Mouse (Mus musculus) stomach, embryonic 15.5 days (tissue): Measurements from ENCODE around the gene Slc30a5. TPM values are rescaled to one million over a fixed set of nuclear protein-coding genes. Genes with fewer than 3 reads are reported as not detected.

ENCODE experiments used
- ATAC-seq: fragments of 200-750 bp; cut with Nextera tagmentation; 2 replicates; pipeline ENCODE4 v1.8.0; 2017; ENCODE audit warnings: low read depth, moderate number of reproducible peaks, moderate TSS enrichment; ENCODE audit not compliant: insufficient read depth, low FRiP score
- H3K27ac ChIP-seq: fragments of 300-500 bp; sonication (generic); 2 replicates; pipeline ENCODE4 v1.5.1; 2015; ENCODE audit warnings: mild to moderate bottlenecking, inconsistent platforms
- H3K27me3 ChIP-seq: fragments of 300-500 bp; sonication (generic); replicated peaks from 2 replicates; pipeline ENCODE4 v1.6.1; 2015; ENCODE audit warnings: inconsistent platforms
- H3K36me3 ChIP-seq: fragments of 300-500 bp; sonication (generic); 2 replicates; pipeline ENCODE4 v1.6.1; 2015; ENCODE audit warnings: inconsistent platforms
- H3K4me1 ChIP-seq: fragments of 300-500 bp; sonication (generic); 2 replicates; pipeline ENCODE4 v1.6.1; 2015; ENCODE audit warnings: inconsistent platforms
- H3K4me2 ChIP-seq: fragments of 300-500 bp; sonication (generic); 2 replicates; pipeline ENCODE4 v1.6.1; 2015; ENCODE audit warnings: mild to moderate bottlenecking, inconsistent platforms
- H3K4me3 ChIP-seq: fragments of 300-500 bp; sonication (generic); replicated peaks from 2 replicates; pipeline ENCODE4 v1.5.1; 2015; ENCODE audit warnings: inconsistent platforms
- H3K9ac ChIP-seq: fragments of 300-500 bp; sonication (generic); 2 replicates; pipeline ENCODE4 v1.6.1; 2015; ENCODE audit warnings: inconsistent platforms
- H3K9me3 ChIP-seq: fragments of 300-500 bp; sonication (generic); 2 replicates; pipeline ENCODE4 v1.6.1; 2016; ENCODE audit warnings: inconsistent platforms
- WGBS: fragments of 180-500 bp; shearing (Covaris S2); methylation state at CpG from one replicate; pipeline ENCODE4 v1.1.7; 2015; 5-methylcytosine and 5-hydroxymethylcytosine counted together
- polyA plus RNA-seq: library from polyadenylated mRNA; unstranded; fragments of >200 nt; fragmentation: Nextera tagmentation; extraction: Ambion mirVana; gene quantifications from 2 replicates; pipeline ENCODE4 v1.2.1, GENCODE M21; 2015

The Slc30a5 gene
- polyA plus RNA-seq, 1 experiment from 2014 or later, result 58.4 TPM

- Histone ChIP-seq H3K27me3 (no peaks in the 10 kb centered on the region), H3K9ac (no peak overlapping the region), H3K4me1 (peaks cover 13% of the 10 kb centered on the region), H3K4me2 (no peak overlapping the region), H3K36me3 (no peaks in the 10 kb centered on the region), H3K9me3 (no peaks in the 10 kb centered on the region), H3K4me3 (no peak overlapping the region), H3K27ac (no peak overlapping the region)
- ATAC-seq, result no peak
- 64% methylated on average over 6 of the region's 6 CpGs for WGBS
Observed at GRCm38 (mm10) chr13:100787316-100788010, 45.8 kb downstream of the Slc30a5 start.

GRCm38 (mm10) chr13:100786414-100786867, 46.8 kb downstream of the Slc30a5 start, which contains the start of gene Ccnb1:
Gene Ccnb1 (minus strand): TSS chr13:100786570.
- Histone ChIP-seq H3K36me3 (no peaks in the 10 kb centered on the region), H3K4me1 (peaks cover 13% of the 10 kb centered on the region), H3K4me2 (peak within 1 kb of the TSS; percentile 87), H3K9me3 (no peaks in the 10 kb centered on the region), H3K4me3 (peak within 1 kb of the TSS; percentile 93), H3K9ac (peak within 1 kb of the TSS; percentile 73), H3K27me3 (no peaks in the 10 kb centered on the region), H3K27ac (peak within 1 kb of the TSS; percentile 74)
- peak; percentile 98 for ATAC-seq
- under 1% methylated on average over 35 of the region's 35 CpGs for WGBS

- ATAC-seq, result no peak
- WGBS, result under 1% methylated on average over 30 of the region's 30 CpGs
Observed at GRCm38 (mm10) chr13:100785806-100786413, 47.3 kb downstream of the Slc30a5 start.

GRCm38 (mm10) chr13:100777491-100777890, 55.7 kb downstream of the Slc30a5 start:
- Histone ChIP-seq H3K27me3 (no peaks in the 10 kb centered on the region), H3K27ac (no peak overlapping the region), H3K4me3 (no peak overlapping the region), H3K4me1 (peaks cover 3% of the 10 kb centered on the region), H3K9ac (no peak overlapping the region), H3K9me3 (no peaks in the 10 kb centered on the region), H3K36me3 (peaks cover 12% of the 10 kb centered on the region; the same call in 1 of the 2 replicates), H3K4me2 (no peak overlapping the region)
- ATAC-seq, result peak; percentile 59; the same call in 1 of the 2 replicates
- WGBS, result 57% methylated on average over 3 of the region's 3 CpGs

More at GRCm38 (mm10) chr13:100785806-100786413, 47.3 kb downstream of the Slc30a5 start:
- peak overlapping the region; percentile 87 for H3K4me2 ChIP-seq
- H3K4me1 ChIP-seq, result peaks cover 13% of the 10 kb centered on the region
- peak overlapping the region; percentile 73 for H3K9ac ChIP-seq
- H3K27me3 ChIP-seq, result no peaks in the 10 kb centered on the region
- H3K9me3 ChIP-seq, result no peaks in the 10 kb centered on the region
- peak overlapping the region; percentile 93 for H3K4me3 ChIP-seq
- 0 out of 2 replicates have a peak, but pooled peaks cover under 1% of the 10 kb centered on the region for H3K36me3 ChIP-seq
- H3K27ac ChIP-seq, result peak overlapping the region; percentile 74

- Histone ChIP-seq H3K27ac (no peak overlapping the region), H3K36me3 (peaks cover 12% of the 10 kb centered on the region), H3K4me2 (peak overlapping the region; percentile 88; the same call in 1 of the 2 replicates), H3K9ac (no peak overlapping the region), H3K9me3 (no peaks in the 10 kb centered on the region), H3K4me1 (peaks cover 3% of the 10 kb centered on the region), H3K4me3 (no peak overlapping the region), H3K27me3 (no peaks in the 10 kb centered on the region)
- ATAC-seq, result no peak
- WGBS, result 58% methylated on average over 6 of the region's 6 CpGs
Observed at GRCm38 (mm10) chr13:100776710-100777109, 56.5 kb downstream of the Slc30a5 start.

GRCm38 (mm10) chr13:100776056-100776419, 57.2 kb downstream of the Slc30a5 start:
- H3K27me3 ChIP-seq, result no peaks in the 10 kb centered on the region
- H3K4me3 ChIP-seq, result peak overlapping the region; percentile 84
- H3K9me3 ChIP-seq, result no peaks in the 10 kb centered on the region
- H3K4me2 ChIP-seq, result peak overlapping the region; percentile 88
- no peak; the same call in 1 of the 2 replicates for ATAC-seq
- H3K9ac ChIP-seq, result peak overlapping the region; percentile 75; the same call in 1 of the 2 replicates
- peaks cover 15% of the 10 kb centered on the region for H3K36me3 ChIP-seq
- H3K4me1 ChIP-seq, result peaks cover 3% of the 10 kb centered on the region
- peak overlapping the region; percentile 36; the same call in 1 of the 2 replicates for H3K27ac ChIP-seq
- WGBS, result 8% methylated on average over 8 of the region's 8 CpGs

GRCm38 (mm10) chr13:100775252-100776055, 57.8 kb downstream of the Slc30a5 start, which contains the start of gene Cenph:
Gene Cenph (minus strand): TSS chr13:100775899.
- WGBS, result under 1% methylated on average over 46 of the region's 46 CpGs
- H3K4me3 ChIP-seq, result peak within 1 kb of the TSS; percentile 84
- H3K9me3 ChIP-seq, result no peaks in the 10 kb centered on the region
- H3K4me2 ChIP-seq, result peak within 1 kb of the TSS; percentile 88
- ATAC-seq, result peak; percentile 87
- H3K4me1 ChIP-seq, result peaks cover 3% of the 10 kb centered on the region
- H3K27ac ChIP-seq, result peak within 1 kb of the TSS; percentile 36; the same call in 1 of the 2 replicates
- no peaks in the 10 kb centered on the region for H3K27me3 ChIP-seq
- peak within 1 kb of the TSS; percentile 75 for H3K9ac ChIP-seq
- H3K36me3 ChIP-seq, result peaks cover 13% of the 10 kb centered on the region

GRCm38 (mm10) chr13:100774704-100775103, 58.5 kb downstream of the Slc30a5 start:
- Histone ChIP-seq H3K27ac (no peak overlapping the region), H3K27me3 (no peaks in the 10 kb centered on the region), H3K4me3 (peak overlapping the region; percentile 84), H3K4me2 (peak overlapping the region; percentile 88), H3K4me1 (peaks cover 3% of the 10 kb centered on the region), H3K36me3 (peaks cover 11% of the 10 kb centered on the region), H3K9ac (peak overlapping the region; percentile 75; the same call in 1 of the 2 replicates), H3K9me3 (no peaks in the 10 kb centered on the region)
- no peak for ATAC-seq

GRCm38 (mm10) chr13:100755329-100755728, 77.9 kb downstream of the Slc30a5 start:
- no peaks in the 10 kb centered on the region for H3K4me1 ChIP-seq
- H3K27ac ChIP-seq, result no peak overlapping the region
- 0 out of 2 replicates have a peak, but pooled peaks cover 4% of the 10 kb centered on the region for H3K36me3 ChIP-seq
- 74% methylated on average over 2 of the region's 2 CpGs for WGBS
- ATAC-seq, result no peak
- no peaks in the 10 kb centered on the region for H3K9me3 ChIP-seq
- no peak overlapping the region for H3K4me2 ChIP-seq
- H3K4me3 ChIP-seq, result no peak overlapping the region
- H3K27me3 ChIP-seq, result no peaks in the 10 kb centered on the region
- H3K9ac ChIP-seq, result no peak overlapping the region

- no peak for ATAC-seq
- WGBS, result 59% methylated on average over 4 of the region's 4 CpGs
Observed at GRCm38 (mm10) chr13:100754186-100754585, 79.0 kb downstream of the Slc30a5 start.

GRCm38 (mm10) chr13:100753011-100753410, 80.2 kb downstream of the Slc30a5 start:
- H3K27me3 ChIP-seq, result no peaks in the 10 kb centered on the region
- H3K4me2 ChIP-seq, result no peak overlapping the region

More at GRCm38 (mm10) chr13:100754186-100754585, 79.0 kb downstream of the Slc30a5 start:
- H3K27ac ChIP-seq, result no peak overlapping the region
- no peaks in the 10 kb centered on the region for H3K36me3 ChIP-seq
- no peaks in the 10 kb centered on the region for H3K9me3 ChIP-seq
- H3K4me2 ChIP-seq, result no peak overlapping the region
- no peak overlapping the region for H3K4me3 ChIP-seq
- no peaks in the 10 kb centered on the region for H3K4me1 ChIP-seq
- no peaks in the 10 kb centered on the region for H3K27me3 ChIP-seq
- H3K9ac ChIP-seq, result no peak overlapping the region

More at GRCm38 (mm10) chr13:100753011-100753410, 80.2 kb downstream of the Slc30a5 start:
- WGBS, result 74% methylated on average over 6 of the region's 6 CpGs
- Histone ChIP-seq H3K27ac (no peak overlapping the region), H3K9me3 (no peaks in the 10 kb centered on the region), H3K4me1 (no peaks in the 10 kb centered on the region), H3K4me3 (no peak overlapping the region), H3K36me3 (no peaks in the 10 kb centered on the region), H3K9ac (no peak overlapping the region)
- ATAC-seq, result no peak
